Mouse (Mus musculus) left cerebral cortex, postnatal 25 days (tissue): ENCODE results near the gene Rab11fip3. TPM values are rescaled to one million over a fixed set of nuclear protein-coding genes. Genes with fewer than 3 reads are reported as not detected.

Source experiments
- DNase-seq, 2 experiments: peaks; one replicate each; pipeline ENCODE4 v3.0.0; 2022; ENCODE audit warnings: low spot score in 2 of 2, mixed read lengths in 1 of 2
- intact Hi-C: fragments of 180-260 bp; cut with DNase I; formaldehyde crosslinking; loops from one replicate; pipeline ENCODE4 v1.15.1; 2025
- total RNA-seq, 2 experiments: library from RNA; stranded (reverse); gene quantifications; 2 replicates each; pipeline ENCODE4 v1.2.3; 2021

The Rab11fip3 gene
- total RNA-seq, 2 experiments from 2014 or later = 95.8 to 103 TPM

DNA sequence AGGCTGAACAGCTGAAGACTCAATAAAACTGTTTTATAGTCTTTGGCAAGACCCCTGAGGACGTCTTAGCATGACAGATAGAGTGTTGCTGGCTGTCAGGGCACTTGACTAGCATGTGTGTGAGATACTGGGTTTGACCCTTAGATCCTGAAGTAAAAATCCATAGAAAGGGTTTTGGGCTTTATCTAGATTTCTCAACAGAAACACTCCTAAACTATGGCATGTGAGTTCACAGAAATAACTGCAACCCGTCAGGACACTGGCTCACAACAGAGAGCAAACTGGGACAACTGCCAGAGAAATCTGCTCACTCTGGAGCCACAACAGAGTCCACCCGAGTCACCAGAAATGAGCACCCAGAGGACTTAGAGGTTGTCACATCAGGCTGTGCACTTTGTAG is 101.7 kb downstream of the Rab11fip3 start:
- intact Hi-C loops = no loop called here
- no peak for DNase-seq

- no peak for DNase-seq
These were observed 105.1 kb downstream of the Rab11fip3 start for GRCm38 (mm10) chr17:25964271-25964670.

GRCm38 (mm10) chr17:25962413-25962905 is 106.9 kb downstream of the Rab11fip3 start:
- intact Hi-C loops = no loop called here
- no peak for DNase-seq

More at GRCm38 (mm10) chr17:25964271-25964670, 105.1 kb downstream of the Rab11fip3 start:
- intact Hi-C loops = no loop called here

- intact Hi-C loops = no loop called here
- DNase-seq = no peak
These were observed 107.8 kb downstream of the Rab11fip3 start for GRCm38 (mm10) chr17:25961566-25961965.

DNA sequence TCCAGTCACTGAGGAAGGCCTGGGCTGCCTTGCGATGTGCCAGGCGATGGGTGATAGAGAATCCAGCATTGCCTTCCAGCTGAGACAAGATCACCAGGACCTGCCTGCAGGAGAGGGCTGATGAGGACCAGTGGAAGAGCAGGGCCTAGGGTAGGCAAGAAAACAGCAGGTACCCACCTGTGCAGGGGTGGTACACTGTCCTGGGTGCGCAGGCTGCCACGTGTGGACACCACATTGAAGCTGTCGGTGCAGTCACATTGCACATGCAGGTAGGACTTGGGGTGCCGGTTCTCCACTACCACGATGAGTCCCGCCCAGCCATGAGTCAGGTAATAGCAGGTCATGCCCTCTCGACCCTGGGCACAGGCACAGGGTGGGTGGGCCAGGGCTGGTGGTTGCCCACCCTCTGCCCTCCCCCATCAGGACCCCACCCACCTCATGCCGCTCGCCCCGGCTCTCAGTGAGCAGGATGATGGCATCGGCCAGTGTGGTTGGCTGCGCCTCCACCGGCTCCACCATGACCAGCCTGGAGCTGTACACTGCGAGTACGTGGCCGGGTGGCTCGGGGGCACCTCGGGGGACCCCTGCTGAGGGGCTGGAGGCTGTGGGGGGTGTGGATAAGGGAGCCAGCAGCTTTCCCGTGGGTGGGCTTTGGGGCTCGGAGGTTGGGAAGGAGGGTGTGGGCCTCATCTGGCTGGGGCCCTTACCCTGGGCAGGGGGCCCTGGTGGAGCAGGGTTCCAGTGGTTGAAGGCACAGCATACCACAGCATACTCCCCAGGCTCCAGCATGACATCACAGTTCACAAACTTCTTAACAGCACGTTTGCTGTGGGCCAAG is 109.5 kb downstream of the Rab11fip3 start:
- DNase-seq = no peak

DNA sequence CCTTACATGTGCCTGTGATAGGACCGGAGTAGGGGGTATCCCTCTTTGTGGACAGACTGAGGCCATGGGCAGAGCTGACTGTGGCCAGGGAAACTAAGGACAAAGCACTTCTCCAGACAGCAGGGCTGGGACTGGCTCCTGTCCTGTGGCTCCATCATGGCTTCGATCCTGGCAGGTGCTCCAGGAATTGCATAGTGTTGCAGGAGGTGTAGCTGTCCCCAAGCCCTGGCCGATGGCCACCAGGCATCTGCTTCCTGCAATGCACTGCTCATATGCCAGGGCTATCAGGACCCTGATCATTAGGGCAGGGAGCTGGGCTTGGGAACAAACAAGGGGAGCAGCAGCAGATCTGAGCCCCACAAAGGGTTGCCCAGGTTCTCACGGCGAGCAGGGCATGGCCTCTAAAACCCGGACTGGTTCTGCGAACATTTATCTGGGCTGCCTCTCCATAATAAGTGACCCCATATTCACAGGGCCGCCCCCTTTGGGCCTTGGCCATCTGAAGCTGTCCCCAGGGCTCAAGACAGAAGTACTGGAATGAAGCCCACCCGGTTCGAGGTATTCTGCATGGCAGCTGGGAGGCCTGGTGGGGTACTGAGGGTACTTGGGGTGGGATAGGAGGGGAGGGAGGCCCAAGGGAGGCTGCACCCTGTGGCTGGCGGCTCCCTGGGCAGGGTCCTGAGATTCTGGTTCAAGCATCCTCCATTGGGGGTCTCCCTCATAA is 110.4 kb downstream of the Rab11fip3 start:
- intact Hi-C loops = no loop called here
- DNase-seq = no peak

More for the DNA sequence above, 109.5 kb downstream of the Rab11fip3 start:
- intact Hi-C loops = no loop called here

DNA sequence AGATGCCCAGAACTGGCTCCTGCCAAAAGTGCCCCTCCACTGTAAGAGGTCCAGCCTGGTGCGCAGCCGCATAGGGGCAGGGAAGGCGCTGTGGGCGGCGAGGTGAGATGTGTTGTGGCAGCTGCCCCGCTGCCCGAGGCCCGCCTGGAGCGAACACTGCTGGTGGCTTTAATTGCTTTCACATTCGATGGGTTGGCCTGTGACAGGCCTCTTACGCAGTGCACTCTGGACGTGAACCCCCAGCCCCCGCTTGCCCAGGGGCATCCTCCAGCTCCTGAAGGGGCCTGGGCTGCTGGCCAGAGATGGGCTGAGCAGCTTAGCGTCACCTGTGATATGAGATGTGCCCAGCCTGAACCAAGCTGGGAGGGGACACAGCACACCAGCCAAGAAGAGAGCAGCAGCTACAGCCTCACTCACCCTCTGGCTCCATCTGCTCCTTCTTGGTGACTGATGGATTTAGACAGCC is 111.7 kb downstream of the Rab11fip3 start:
- intact Hi-C loops = no loop called here
- DNase-seq = no peak

GRCm38 (mm10) chr17:25956631-25957030 is 112.7 kb downstream of the Rab11fip3 start:
- intact Hi-C loops = no loop called here
- DNase-seq = no peak

DNA sequence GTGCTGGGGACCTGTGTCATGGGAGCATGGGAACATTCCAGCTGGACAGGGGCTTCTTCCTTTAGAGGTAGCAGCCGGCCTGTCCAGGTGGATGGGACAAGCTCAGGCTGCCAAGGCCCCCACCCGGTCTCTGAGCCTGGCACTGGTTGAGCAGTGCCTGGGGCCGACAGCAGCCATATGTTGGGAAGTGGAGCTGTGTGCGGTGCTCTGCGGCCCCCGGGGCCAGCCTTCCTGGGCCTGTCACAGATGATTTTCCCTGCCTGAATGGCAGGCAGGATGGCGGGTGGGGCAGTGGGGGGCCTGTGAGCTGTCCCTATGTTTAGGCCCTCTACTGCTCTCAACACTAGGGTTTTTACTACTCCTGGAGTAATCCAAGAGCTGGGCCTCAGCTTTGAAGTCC is 113.2 kb downstream of the Rab11fip3 start:
- intact Hi-C loops = no loop called here
- no peak for DNase-seq

GRCm38 (mm10) chr17:25955736-25956135 is 113.6 kb downstream of the Rab11fip3 start:
- intact Hi-C loops = no loop called here
- no peak for DNase-seq

GRCm38 (mm10) chr17:25954671-25955070 is 114.7 kb downstream of the Rab11fip3 start:
- DNase-seq = no peak

DNA sequence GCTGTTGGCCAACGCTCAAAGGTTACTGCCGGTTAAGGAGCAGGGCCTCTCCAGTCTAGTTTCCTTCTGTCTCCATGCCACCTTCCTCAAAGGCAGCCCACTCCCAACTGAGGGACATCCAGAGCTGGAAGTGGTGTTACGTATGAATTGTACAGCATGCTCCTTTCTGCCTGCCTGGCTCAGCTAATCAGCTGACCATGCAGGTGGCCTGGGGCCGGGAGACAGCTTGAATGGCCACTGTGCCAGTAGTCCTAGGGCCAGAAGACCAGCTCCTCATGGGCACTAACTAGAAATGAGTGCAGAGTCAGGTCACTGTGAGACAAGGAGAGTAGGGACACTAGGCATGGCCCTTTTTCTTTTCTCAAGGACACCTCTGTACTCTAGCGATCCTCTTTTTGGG is 116.2 kb downstream of the Rab11fip3 start:
- no peak for DNase-seq
- intact Hi-C loops = no loop called here

More at GRCm38 (mm10) chr17:25954671-25955070, 114.7 kb downstream of the Rab11fip3 start:
- intact Hi-C loops = no loop called here

DNA sequence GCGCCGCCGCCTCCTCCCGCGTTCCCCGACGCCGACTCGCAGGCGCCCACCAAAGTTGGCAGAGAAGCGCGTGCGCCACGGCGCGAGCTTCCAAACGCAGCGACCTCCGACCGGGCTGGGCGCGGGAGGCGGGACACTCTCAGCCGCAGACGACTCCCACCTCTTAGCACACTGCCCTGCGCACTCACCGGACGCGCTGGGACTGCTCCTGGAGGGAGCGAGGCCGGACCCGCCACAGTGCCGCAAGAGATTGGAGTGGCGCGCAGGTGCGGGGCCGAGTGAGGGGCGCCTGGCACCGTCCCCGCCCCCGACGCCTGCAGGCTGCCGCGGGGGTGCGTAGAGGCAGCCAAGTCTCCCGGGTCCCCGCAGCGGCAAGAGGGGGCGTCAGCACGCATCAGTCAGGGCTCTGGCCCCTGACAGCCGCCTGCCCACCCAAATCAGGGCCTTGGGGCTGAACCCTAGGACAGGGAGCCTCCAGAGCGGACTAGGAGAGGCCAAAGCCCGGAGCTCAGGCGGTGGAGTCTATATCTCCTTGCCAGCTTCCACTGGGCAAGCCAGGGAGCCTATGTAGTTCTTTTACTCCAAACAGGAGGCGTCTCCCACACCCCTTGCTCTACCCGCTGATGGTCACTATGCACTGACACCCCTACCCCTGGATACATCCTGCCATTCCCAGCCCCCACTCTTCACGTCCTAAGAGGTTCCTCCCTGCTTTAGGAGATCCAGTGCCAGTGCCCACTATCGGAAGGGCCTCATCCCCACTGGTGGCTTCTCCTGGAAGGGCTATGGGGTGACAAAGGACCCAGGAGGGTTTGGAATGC is 117.3 kb downstream of the Rab11fip3 start, which contains the start of gene A930017K11Rik:
A930017K11Rik (minus strand) TSS at position 763 of the 821 bp plus-strand sequence.
- intact Hi-C loops = no loop called here

GRCm38 (mm10) chr17:25951225-25951802 is 118.0 kb downstream of the Rab11fip3 start:
- intact Hi-C loops = no loop called here
- DNase-seq = no peak

More for the DNA sequence above, 117.3 kb downstream of the Rab11fip3 start, which contains the start of gene A930017K11Rik:
- no peak for DNase-seq

DNA sequence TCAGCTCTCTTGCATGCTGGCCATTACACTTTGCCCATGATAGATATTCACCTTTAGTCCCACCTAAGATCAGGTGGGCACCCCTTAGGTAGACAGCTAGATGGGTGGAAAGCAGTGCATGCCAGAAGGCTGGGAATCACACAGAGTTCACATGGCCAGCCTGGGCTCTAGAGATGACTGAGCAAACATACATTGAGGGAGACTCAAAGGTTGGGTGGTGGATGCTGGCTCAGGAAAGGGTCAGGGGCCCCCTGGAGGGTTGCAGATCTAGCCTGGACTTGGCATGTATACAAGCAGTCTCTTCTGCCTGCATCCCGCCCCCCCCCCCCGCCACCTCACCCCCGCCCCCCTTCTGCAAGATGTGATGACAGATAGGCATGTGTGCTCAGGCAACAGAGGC is 118.6 kb downstream of the Rab11fip3 start:
- intact Hi-C loops = no loop called here
- DNase-seq = no peak

DNA sequence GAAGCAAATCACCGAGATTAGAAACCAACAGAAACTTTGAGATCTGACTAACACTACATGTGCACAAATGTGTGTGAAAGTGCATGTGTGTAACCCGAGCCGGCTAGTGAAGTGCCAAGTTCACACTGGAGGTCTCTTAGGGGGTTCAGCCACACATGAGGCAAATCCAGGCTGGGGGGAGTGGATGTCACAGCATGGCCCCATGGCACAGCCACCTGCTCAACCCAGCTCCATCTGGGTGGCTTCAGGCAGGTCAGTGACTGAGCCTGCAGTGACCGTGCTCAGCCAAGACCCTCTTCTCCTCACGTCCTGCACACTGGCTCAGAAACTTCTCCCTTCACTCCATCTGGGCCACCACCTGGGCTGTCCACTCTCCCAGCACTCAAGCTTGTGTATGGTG is 119.4 kb downstream of the Rab11fip3 start:
- intact Hi-C loops = no loop called here
- DNase-seq = no peak

DNA sequence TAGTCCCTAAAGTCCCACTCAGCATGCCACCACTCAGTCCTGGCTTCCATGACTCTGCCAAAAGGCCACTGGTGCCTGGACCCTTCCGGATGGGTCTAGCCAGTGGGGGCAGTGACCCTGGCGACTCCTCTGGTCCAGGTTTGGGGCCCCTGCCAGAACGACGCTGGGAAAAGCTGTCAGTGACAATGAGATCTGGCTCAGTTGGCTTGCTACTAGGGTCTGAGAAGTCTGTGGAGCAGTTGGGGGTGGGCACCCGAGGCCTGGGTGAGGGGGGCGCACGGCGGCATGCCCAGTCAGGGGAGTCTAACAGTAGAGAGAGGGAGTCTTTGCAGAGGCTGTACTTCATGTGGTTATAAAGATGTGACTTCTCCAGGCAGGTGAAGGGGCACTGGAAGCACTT is 121.3 kb downstream of the Rab11fip3 start:
- intact Hi-C loops = no loop called here
- DNase-seq = no peak

- intact Hi-C loops = no loop called here
- no peak for DNase-seq
These were observed 121.8 kb downstream of the Rab11fip3 start for GRCm38 (mm10) chr17:25947576-25947975.

- DNase-seq = no peak
- intact Hi-C loops = no loop called here
These were observed 122.5 kb downstream of the Rab11fip3 start for GRCm38 (mm10) chr17:25946891-25947290.
